Mouse (Mus musculus) hindbrain, postnatal 0 days (tissue): ENCODE results near the gene Smg6. TPM values are rescaled to one million over a fixed set of nuclear protein-coding genes. Genes with fewer than 3 reads are reported as not detected.

ENCODE experiments used
- ATAC-seq: fragments of 200-750 bp; cut with Nextera tagmentation; 2 replicates; pipeline ENCODE4 v1.8.0; 2017; ENCODE audit warnings: mild to moderate bottlenecking, moderate TSS enrichment, moderate library complexity
- DNase-seq: peaks from one replicate; pipeline ENCODE4 v3.0.0-alpha.2; 2015; ENCODE audit warnings: low spot score
- H3K27ac ChIP-seq: fragments of 300-500 bp; sonication (generic); 2 replicates; pipeline ENCODE4 v1.5.1; 2014; ENCODE audit warnings: mild to moderate bottlenecking
- H3K27me3 ChIP-seq: fragments of 300-500 bp; sonication (generic); 2 replicates; pipeline ENCODE4 v1.6.1; 2014; ENCODE audit warnings: low read length, mixed read lengths; ENCODE audit not compliant: insufficient read depth
- H3K36me3 ChIP-seq: fragments of 300-500 bp; sonication (generic); 2 replicates; pipeline ENCODE4 v1.6.1; 2014; ENCODE audit warnings: low read length, mixed read lengths; ENCODE audit not compliant: insufficient read depth
- H3K4me1 ChIP-seq: fragments of 300-500 bp; sonication (generic); 2 replicates; pipeline ENCODE4 v1.6.1; 2014; ENCODE audit warnings: antibody characterized with exemption, low read length, mixed read lengths; ENCODE audit not compliant: insufficient read depth
- H3K4me2 ChIP-seq: fragments of 300-500 bp; sonication (generic); 2 replicates; pipeline ENCODE4 v1.6.1; 2014; ENCODE audit warnings: low read depth, mild to moderate bottlenecking, low read length, moderate library complexity, mixed read lengths
- H3K4me3 ChIP-seq: fragments of 300-500 bp; sonication (generic); 2 replicates; pipeline ENCODE4 v1.5.1; 2014; ENCODE audit warnings: low read length
- H3K9ac ChIP-seq: fragments of 300-500 bp; sonication (generic); replicated peaks from 2 replicates; pipeline ENCODE4 v1.6.1; 2014; ENCODE audit warnings: mild to moderate bottlenecking, low read length, moderate library complexity, mixed read lengths
- H3K9me3 ChIP-seq: fragments of 300-500 bp; sonication (generic); 2 replicates; pipeline ENCODE4 v1.6.1; 2016; ENCODE audit warnings: low read length, mixed read lengths
- CTCF ChIP-seq: IDR thresholded peaks from 2 replicates; pipeline ENCODE4 v1.5.1; 2016; ENCODE audit warnings: antibody characterized with exemption, control low read depth, low read depth
- WGBS: fragments of 180-500 bp; shearing (Covaris S2); extraction: QIAGEN DNeasy Blood & Tissue Kit; methylation state at CpG from one replicate; pipeline ENCODE4 v1.1.7; 2014; 5-methylcytosine and 5-hydroxymethylcytosine counted together
- polyA plus RNA-seq: library from polyadenylated mRNA; unstranded; fragments of >200 nt; fragmentation: Nextera tagmentation; extraction: Ambion mirVana; gene quantifications from 2 replicates; pipeline ENCODE4 v1.2.1, GENCODE M21; 2015
- total RNA-seq: library from RNA; depleted of rRNA; stranded (reverse); fragments of >200 nt; gene quantifications from 2 replicates; pipeline ENCODE4 v1.2.3, GENCODE M21; 2014

The Smg6 gene
- total and polyA plus RNA-seq, 2 experiments from 2014 or later, result 10.0 to 27.8 TPM

GRCm38 (mm10) chr11:74907850-74908249, 17.8 kb upstream of the Smg6 start:
- WGBS, result 94% methylated on average over 6 of the region's 6 CpGs
- H3K27ac ChIP-seq, result no peak overlapping the region
- no peak for ATAC-seq

DNA sequence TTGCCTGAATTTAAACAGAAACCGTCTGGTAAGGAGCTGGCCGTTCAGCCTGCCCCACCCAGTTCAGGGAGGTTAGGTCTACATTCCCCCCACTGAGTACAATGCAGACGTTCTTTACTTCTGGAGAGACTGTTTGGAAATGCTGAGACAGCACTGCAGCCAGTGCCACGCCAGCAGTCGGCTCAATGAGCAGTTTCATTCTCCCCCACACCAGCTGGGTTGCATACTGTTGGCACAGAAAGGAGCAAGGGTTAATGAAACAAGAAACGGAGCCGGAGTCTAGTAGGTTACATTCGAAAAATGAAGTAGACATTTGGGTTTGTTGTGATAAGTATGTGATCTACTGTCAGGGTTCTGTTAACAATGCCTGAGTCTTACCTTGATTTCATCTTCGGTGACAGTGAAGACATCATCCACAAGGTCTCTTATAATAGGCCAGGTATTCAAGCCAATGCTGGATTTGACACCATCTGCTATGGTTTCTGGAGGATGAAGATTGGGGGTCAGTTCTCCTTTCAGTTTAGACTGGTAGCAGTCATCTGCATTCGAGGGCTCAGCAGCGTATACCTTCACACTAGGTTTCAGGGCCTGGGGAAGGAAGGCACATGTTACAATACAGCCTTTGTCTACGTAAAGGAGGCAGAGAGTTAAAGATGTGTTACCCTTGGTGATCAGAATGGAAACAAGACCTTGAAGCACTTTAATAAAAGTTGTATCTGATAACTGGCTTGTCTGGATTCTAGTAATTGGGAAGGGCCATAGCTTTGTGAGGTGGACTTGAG, 16.8 kb upstream of the Smg6 start:
- WGBS, result 78% methylated on average over 12 of the region's 12 CpGs
- no peak for ATAC-seq
- no peaks in the 10 kb centered on the region for H3K27me3 ChIP-seq
- TF ChIP-seq CTCF, result no peak
- H3K4me1 ChIP-seq, result no peaks in the 10 kb centered on the region
- peaks cover 58% of the 10 kb centered on the region for H3K36me3 ChIP-seq
- no peak overlapping the region for H3K9ac ChIP-seq
- no peak overlapping the region for H3K4me3 ChIP-seq
- no peak overlapping the region for H3K27ac ChIP-seq
- no peak for DNase-seq
- no peaks in the 10 kb centered on the region for H3K9me3 ChIP-seq
- no peak overlapping the region for H3K4me2 ChIP-seq

More at GRCm38 (mm10) chr11:74907850-74908249, 17.8 kb upstream of the Smg6 start:
- no peaks in the 10 kb centered on the region for H3K9me3 ChIP-seq
- H3K27me3 ChIP-seq, result no peaks in the 10 kb centered on the region
- H3K4me3 ChIP-seq, result no peak overlapping the region
- H3K4me2 ChIP-seq, result no peak overlapping the region
- no peak for DNase-seq
- H3K9ac ChIP-seq, result no peak overlapping the region
- H3K36me3 ChIP-seq, result peaks cover 58% of the 10 kb centered on the region
- TF ChIP-seq CTCF, result no peak
- H3K4me1 ChIP-seq, result no peaks in the 10 kb centered on the region

DNA sequence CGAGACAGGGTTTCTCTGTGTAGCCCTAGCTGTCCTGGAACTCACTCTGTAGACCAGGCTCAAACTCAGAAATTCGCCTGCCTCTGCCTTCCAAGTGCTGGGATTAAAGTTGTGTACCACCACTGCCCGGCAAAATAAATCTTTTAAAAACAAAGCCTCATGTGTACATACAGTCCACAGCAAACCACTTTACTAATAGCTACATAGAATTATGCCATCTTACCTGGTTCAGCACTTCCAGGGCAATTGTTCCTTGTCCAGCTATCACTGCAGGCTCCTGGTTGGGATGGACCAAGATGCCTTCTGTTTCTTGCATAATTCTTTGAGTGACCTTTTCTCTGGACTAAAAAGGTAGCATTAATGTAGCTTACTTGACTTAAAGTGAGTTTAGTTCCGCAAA, 15.6 kb upstream of the Smg6 start:
- DNase-seq, result no peak

DNA sequence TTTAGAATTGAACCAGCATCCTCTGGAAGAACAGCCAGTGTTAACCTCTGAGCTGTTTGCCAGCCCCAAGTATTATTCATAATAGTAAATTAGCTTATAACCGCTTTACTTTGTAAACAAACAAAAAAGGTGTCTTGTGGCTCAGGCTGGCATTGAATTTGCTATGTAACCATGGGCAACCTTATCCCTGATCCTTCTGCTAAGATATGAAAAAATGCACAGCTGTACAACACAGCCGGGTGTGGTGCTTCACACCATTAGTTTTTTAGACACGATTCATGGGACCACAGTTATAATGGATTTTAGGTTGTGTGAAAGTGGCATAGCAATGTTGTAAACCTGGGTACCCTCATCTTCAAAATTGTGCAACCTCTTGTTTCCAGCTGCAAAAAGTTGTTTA, 13.1 kb upstream of the Smg6 start:
- 82% methylated on average over 3 of the region's 3 CpGs for WGBS
- TF ChIP-seq CTCF, result no peak
- ATAC-seq (no peak), DNase-seq (no peak)
- no peak overlapping the region for H3K9ac ChIP-seq
- no peak overlapping the region for H3K4me3 ChIP-seq
- H3K27ac ChIP-seq, result no peak overlapping the region
- H3K9me3 ChIP-seq, result no peaks in the 10 kb centered on the region
- no peaks in the 10 kb centered on the region for H3K27me3 ChIP-seq
- H3K4me1 ChIP-seq, result no peaks in the 10 kb centered on the region
- H3K36me3 ChIP-seq, result peaks cover 23% of the 10 kb centered on the region; the same call in 1 of the 2 replicates
- H3K4me2 ChIP-seq, result no peak overlapping the region

More for the DNA sequence above, 15.6 kb upstream of the Smg6 start:
- Histone ChIP-seq H3K4me3 (no peak overlapping the region), H3K4me1 (no peaks in the 10 kb centered on the region), H3K9me3 (no peaks in the 10 kb centered on the region), H3K36me3 (peaks cover 48% of the 10 kb centered on the region), H3K9ac (no peak overlapping the region), H3K27ac (no peak overlapping the region), H3K27me3 (no peaks in the 10 kb centered on the region), H3K4me2 (no peak overlapping the region)
- no peak for ATAC-seq
- 91% methylated on average over 4 of the region's 4 CpGs for WGBS
- no peak for TF ChIP-seq CTCF

DNA sequence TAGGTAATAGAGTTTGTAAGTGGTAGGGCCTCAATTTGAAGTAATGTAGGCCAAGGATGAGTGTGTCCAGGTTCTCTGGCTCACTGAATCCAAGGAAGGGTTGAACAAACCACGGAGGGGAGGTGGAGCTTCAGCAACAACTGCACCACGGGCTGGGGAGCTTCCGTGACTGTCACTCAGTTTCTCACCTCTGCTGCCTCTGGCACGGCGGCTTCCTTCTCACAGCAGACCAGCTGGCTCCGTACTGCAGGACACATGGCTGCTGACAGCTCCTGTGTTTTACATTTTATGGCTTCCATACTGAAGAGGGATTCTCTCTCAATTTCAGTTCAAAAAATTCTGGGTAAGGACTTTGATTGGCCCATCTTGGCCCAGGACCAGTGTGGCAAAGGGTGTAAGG, 6.4 kb upstream of the Smg6 start:
- Histone ChIP-seq H3K4me2 (no peak overlapping the region), H3K4me1 (no peaks in the 10 kb centered on the region; the same call in 1 of the 2 replicates), H3K27ac (no peak overlapping the region), H3K9me3 (no peaks in the 10 kb centered on the region), H3K4me3 (no peak overlapping the region), H3K9ac (no peak overlapping the region), H3K36me3 (peaks cover 7% of the 10 kb centered on the region; the same call in 1 of the 2 replicates), H3K27me3 (no peaks in the 10 kb centered on the region)
- WGBS, result 82% methylated on average over 6 of the region's 6 CpGs
- no peak for ATAC-seq
- no peak for DNase-seq
- no peak for TF ChIP-seq CTCF

GRCm38 (mm10) chr11:74924149-74924548, 1.5 kb upstream of the Smg6 start:
- Histone ChIP-seq H3K27me3 (no peaks in the 10 kb centered on the region), H3K9me3 (no peaks in the 10 kb centered on the region), H3K27ac (no peak overlapping the region), H3K4me2 (no peak overlapping the region), H3K4me1 (peaks cover 11% of the 10 kb centered on the region), H3K9ac (no peak overlapping the region), H3K36me3 (peaks cover 3% of the 10 kb centered on the region; the same call in 1 of the 2 replicates), H3K4me3 (no peak overlapping the region)
- ATAC-seq, result no peak
- no peak for DNase-seq
- TF ChIP-seq CTCF, result peak; percentile 46
- 66% methylated on average over 4 of the region's 4 CpGs for WGBS

GRCm38 (mm10) chr11:74926388-74927005, 874 bp downstream of the Smg6 start:
- Histone ChIP-seq H3K9ac (peak overlapping the region; percentile 93), H3K27ac (peak overlapping the region; percentile 96), H3K36me3 (no peaks in the 10 kb centered on the region), H3K4me3 (peak overlapping the region; percentile 96), H3K27me3 (no peaks in the 10 kb centered on the region), H3K4me2 (peak overlapping the region; percentile 77), H3K4me1 (peaks cover 11% of the 10 kb centered on the region), H3K9me3 (no peaks in the 10 kb centered on the region)
- DNase-seq (peak; percentile 13), ATAC-seq (no peak)
- WGBS, result 7% methylated on average over 11 of the region's 11 CpGs
- 0 out of 2 replicates have a peak, but pooled peaks have one; percentile 4 for TF ChIP-seq CTCF
